Mouse (Mus musculus): Measurements from ENCODE around the gene Ankrd11.
A peak's percentile ranks its signal among the peaks of the same experiment; 100 is the strongest.
"Not testable (repeated sequence)": the region's sequence is repeated elsewhere in the genome, so short reads cannot be mapped to it uniquely, and the experiment has no call there.

Ankrd11 gene

DNA sequence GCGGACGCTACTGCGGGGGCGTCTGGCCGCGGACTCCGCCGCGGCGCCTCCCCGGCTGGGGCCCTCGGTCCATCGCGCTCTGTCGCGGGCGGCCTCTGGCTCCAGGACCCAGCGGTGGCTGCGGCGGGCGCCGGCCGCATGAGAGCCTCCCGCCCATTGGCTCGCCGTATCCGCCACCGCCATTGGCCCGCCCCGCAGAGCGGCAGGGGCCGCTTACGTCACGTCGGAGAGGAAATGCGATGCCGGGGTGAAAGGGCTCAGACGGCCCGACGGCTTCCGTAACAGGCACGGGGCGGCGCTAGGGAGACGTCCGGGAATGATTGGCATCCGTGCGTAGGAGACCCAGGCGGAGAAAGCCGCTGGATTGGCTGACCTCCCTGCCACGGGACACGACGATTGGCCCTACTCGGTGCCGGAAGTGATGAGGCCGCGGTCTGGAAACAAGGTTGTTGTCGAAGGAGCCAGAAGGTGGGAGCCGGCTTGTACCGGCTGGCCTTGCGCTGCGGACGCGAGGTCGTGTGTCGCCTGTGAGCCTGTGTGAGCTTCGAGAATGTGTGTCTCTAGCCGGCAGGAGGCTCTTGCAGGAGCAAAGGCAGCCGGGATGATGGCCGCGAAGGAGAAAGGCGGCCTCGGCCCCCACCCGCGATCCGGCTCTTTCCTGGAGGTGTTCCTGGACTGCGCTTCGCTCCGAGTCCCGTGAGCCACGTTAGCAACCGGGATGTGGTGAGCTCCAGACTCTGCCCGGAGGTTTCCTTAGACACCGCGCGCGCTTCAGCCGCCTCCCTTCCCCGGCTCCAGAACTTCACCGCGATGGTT lies at the start of gene Ankrd11:
Gene Ankrd11, minus strand, starts transcription at position 120 of the 816 bp plus-strand sequence.
- peak; percentile 99 to 100 for DNase-seq

DNA sequence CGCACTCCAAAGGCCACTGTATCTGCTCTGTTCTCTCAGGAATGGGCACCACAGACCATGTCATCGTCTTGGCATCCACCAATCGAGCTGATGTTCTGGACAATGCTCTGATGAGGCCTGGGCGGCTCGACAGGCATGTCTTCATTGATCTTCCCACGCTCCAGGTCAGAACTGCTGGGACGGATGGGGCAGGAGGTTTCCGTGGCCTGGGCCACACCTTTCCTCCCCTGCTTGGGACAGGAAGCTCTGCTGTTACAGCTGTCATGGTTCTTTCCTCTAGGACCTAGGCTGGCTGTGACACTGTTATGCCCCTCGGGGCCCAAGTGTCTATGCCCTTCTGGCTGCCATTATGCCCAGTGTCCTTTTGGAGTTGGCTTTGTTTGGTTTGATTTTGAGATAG lies 45.2 kb upstream of the Ankrd11 start:
- DNase-seq: no peak

- DNase-seq: no peak
These were observed 41.5 kb upstream of the Ankrd11 start for GRCm38 (mm10) chr8:123083610-123084009.

DNA sequence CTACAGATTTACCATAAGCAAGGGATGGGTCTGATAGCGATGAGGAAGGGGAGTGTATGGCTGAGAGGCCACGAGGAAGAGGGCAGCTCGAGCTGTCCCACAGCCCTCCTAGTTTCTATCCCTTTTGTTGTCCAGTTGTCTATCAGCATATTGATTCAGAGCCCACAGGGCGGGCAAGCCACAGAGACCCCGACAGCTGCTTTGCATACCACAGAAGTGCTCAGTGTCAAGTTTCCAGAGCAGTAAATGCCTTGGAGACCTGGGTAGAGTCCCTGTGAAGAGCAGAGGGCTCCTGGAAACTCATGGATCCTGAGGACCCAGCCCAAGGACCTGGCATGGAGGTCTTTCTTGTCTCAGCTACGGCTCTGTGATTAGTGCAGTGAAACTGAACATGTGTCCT lies 40.9 kb upstream of the Ankrd11 start:
- DNase-seq: no peak

- DNase-seq: no peak
These were observed 35.1 kb upstream of the Ankrd11 start for GRCm38 (mm10) chr8:123077213-123077612.

DNA sequence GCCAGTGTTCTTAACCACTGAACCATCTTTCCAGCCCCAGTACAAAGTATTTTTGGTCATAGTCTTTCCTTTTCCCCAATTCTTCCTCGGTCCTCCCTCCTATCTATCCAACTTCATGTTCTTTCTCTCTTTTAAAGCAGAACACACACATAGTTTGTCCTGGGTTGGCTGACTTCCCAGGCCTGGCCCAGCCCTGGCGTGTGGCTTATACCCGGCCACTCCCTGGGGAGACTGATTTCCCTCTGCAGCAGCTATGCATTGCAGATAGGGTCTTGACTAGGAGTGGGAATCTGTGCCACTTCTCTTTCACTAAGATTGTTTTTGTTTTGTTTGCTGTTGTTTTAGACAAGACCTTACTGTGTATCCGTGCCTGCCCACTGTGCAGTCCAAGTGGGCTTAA lies 29.1 kb upstream of the Ankrd11 start:
- DNase-seq: no peak

DNA sequence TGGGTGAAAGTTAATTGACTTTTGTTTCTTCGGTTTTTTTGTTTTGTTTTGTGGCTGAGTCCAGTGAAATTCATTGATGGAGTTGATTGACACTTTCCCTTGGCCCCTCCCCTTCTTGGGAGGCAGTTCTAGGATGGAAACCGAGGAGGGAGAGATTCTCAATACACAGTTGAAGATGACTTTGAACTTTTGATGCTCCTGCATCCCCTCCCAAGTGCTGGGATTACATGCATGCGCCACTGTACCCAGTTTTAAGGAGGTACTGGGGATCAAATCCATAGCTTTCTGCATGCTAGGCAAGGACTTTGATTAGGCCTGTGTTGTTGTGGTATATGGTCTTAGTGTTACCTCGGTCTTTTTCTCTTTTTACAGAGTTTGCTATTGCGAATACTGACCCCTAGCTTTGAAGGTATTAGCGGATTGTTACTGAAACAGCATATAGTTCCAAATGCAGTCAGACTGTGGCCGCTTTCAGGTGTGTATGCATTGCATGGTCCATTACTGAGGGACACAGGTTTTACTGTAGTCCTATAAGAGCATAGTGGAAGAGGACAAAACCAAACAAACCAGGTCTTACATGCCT lies 24.1 kb upstream of the Ankrd11 start:
- no peak for DNase-seq

GRCm38 (mm10) chr8:123065214-123066100 lies 23.4 kb upstream of the Ankrd11 start:
- peak; percentile 94 to 97 for DNase-seq

DNA sequence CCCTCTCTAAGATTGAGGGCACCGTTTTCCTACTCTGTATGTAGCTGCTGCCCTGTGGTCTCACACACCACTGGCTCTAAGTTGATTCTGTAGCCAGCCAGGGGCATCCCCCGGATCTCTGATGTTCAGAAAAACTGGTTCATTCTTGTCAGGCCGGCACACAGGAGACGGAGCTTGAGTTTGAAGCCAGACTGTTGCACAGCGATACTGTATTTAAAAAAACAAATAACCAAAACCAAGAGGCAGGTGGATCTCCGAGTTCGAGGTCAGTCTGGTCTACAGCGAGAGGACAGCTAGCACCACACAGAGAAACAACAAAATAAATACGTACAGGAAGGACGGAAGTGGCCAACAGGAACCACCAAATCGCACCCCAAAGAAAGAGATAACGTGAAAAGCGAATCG lies 22.7 kb upstream of the Ankrd11 start:
- peak in 1 of 2 experiments; percentile 18 for DNase-seq

DNA sequence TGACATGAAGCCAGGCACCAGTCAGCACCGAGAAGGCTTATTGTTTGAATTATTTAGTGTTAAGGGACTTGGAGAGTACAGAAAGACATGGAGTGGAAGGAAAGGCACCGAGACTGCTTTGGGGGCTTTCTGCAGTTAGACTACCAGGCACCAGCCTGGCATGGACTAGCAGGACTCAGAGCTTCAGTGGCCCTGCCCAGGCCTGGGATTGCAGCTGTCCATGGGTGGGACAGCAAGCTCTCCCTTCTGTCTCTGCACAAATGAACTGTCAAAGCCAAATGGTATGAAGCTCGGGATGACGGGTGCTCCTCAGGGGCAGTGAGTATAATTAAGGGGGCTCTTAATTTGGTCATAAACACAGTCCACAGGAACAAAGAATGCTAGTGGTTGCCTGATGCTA lies 22.0 kb upstream of the Ankrd11 start:
- no peak for DNase-seq

- no peak for DNase-seq
These were observed 20.6 kb upstream of the Ankrd11 start, which contains the start of gene Spg7 for GRCm38 (mm10) chr8:123062721-123063120. TSS of gene Spg7 (plus strand) at chr8:123062942.

DNA sequence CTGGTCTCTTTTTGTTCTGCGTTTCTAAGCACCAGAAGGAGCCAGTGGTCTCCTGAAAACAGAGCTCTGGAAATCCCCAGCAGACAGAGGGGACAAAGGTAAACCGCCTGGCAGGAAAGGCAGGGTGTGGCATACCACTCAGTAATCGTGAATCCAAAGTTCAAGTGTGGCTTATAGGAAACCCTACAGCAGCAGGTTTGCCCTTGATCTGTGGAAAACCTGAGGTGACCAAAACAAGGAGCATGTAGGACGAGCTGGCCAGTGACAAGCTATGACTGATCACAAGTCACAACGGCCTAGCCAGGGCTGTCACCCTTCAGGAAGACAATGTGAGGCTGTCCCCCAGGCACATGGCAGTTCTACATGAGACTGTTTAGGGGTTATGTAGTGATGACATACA lies 9.4 kb upstream of the Ankrd11 start:
- no peak for DNase-seq

DNA sequence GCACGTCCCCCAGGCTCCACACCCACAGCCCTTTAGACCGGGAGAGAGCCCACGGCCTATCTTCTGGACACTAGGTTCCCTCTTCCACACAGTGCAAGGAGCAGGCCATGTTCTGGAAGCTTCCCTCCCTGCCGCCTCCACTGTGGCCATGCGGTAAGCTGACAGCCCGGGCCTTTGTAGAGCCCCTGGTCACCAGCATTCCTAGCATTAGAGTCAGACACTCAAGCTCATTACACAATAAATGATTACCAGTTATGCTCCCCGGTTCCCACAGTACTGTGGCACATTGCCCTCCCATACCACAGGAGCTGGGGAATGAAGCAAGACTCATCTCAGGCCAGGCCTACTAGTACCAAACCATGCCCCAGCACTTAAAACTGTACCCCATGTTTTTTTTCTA lies 6.3 kb upstream of the Ankrd11 start:
- DNase-seq: no peak

- no peak for DNase-seq
These were observed 5.8 kb upstream of the Ankrd11 start for GRCm38 (mm10) chr8:123047827-123048226.

- no peak for DNase-seq
These were observed 4.6 kb upstream of the Ankrd11 start for GRCm38 (mm10) chr8:123046706-123047105.

- not testable (repeated sequence) for DNase-seq
These were observed 2.8 kb upstream of the Ankrd11 start for GRCm38 (mm10) chr8:123044743-123045425.

DNA sequence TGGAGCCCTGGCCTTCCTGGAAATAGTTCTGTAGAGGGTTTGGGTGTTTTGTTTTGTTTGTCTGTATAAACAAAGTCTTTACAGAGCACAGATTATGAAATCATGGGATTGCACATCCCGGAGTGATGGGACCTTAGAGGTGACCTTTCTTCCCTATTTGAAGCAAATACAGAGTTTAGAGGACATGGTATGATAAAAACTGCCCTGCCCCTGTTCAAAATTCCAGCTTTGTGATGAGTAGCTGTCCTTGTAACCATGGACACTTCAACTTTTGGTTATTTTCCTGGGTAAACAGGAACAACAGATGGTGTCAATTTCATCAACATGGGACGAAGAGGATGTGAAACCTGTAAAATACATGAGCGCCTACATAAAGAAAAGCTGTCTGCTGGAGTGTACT lies 1.9 kb upstream of the Ankrd11 start:
- no peak for DNase-seq

DNA sequence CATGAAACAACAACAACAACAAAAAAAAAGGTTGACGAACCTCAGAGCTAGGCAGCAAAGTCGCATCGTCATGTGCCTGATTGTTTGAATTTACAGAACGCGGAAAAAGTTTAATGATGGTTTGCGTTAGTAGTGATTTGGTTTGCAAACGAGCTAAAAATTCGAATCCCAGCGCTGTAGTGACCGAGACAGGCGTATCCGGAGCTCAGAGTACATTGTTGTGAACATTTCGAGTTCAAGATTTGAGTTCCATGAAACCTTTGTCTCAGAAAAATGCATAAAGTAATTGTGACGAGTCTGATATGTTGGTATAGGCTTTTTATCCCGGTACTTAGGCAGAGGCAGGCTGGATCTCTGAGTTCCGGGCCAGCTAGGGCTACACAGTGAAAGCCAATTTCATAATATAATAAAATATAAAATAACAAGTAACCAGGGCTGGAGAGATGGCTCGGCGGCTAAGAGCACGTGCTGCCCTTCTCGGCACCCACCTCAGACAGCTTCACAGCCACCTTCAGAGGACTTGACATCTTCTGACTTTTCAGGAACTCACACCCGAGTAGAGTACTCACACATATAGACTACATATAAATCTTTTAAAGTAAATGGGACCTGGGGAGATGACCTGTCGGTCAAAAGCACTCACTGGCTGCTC lies 1.0 kb upstream of the Ankrd11 start:
- no peak for DNase-seq

DNA sequence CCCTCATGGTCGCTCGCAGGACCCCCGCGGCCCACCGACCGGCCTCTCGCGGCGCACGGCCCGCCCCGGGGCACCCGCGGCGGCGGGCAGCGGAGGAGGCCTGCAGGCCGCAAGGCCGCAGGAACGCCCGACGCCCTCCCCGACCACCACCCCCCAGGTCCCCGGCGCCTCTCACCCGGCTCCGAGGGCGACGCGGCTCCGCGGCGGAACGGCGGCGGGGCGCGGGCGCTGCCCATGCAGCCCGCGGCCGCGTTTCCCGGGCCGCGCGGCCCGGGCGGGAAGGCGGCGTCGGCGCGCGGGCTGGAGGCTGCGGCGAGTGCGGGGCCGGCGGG lies 337 bp downstream of the Ankrd11 start:
- DNase-seq: peak in 1 of 2 experiments; percentile 46

- DNase-seq: peak; percentile 53 to 58
These were observed 886 bp downstream of the Ankrd11 start for GRCm38 (mm10) chr8:123041008-123041773.

DNA sequence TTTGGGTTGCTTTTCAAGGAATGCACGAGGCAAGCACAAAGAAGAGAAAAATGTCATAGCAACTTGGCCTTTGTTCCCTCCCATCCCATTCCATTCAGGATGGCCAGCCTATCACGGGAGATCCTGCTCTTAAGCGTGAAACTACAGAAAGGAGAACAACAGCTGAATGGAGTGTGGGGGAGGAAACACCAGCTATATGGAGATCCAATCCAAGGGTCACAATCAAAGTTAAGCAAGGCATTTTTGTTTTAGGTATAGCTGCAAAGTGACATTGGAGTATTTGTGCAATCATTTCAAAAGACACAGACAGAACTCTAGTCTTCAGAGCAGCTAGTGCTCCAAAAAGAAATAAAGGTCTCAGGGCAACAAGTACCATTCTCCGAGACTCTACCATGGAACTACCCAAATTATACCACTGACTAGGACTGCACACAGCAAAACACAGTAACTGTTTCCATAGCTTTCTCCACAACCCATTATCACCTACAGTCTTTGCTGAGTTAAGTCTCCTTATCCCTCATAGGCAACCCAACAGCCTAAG lies 1.9 kb downstream of the Ankrd11 start:
- no peak for DNase-seq

Measured in cerebellum, postnatal 36 days (tissue).